Mouse (Mus musculus): ENCODE measurements at regions not wholly inside any gene's neighbourhood (a gene's known extent, or its start where the extent isn't known, plus 50 kb on each side); places are given as distances from the start of the nearest gene placed in this dataset.
A peak's percentile ranks its signal among the peaks of the same experiment; 100 is the strongest.

DNA sequence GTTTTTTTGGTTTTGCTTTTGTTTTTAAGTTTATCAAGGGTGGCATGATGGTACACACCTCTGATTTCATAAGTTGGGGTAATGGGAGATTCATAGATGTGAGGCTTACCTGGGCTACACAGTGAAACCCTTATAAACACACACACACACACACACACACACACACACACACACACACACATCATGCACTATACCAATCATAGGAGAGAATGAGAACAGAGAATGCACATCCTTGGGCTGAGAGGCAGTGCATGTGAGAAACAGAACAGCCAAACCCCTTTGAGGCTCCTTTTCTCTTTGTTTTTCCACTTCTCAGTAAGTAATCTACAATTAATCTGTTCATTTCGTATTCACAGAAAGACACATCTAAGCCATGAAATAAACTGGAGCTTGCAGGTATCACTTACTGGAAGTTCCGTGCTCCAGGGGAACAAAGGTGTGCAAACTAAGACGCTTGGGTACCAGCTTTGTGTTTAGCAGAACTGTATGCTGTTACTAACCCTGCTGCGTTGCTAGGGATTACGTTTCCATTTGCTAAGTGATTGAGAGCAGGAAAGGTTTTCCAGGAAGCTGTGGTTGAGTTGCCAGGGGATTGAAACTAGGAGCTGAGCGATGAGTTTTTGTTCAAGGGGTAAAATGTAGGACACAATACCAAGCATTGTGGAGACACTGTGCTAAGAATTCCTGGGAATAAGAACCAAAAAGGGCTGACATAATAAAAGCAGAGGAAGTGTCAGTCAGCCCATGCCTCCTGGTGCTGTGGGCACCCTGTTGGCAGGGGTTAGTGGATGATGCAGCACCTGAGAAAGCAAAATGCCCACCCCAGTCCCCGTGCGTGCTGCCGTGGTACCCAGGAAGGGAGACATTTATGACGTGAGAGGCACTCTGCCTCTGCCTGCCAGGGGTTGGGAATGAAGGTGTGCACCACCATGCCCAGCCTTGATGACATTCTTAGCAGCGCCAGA is 53.0 kb upstream of the Car8 start:
- peak; percentile 55 for DNase-seq
- Histone ChIP-seq H3K4me3 (replicated peaks; ENCODE audit: low read depth, low read length) (no peak overlapping the region), H3K27me3 (ENCODE audit: control insufficient read depth, insufficient read depth, low read length) (no peaks in the 10 kb centered on the region), H3K4me1 (ENCODE audit: control insufficient read depth, insufficient read depth, low read length) (0 out of 2 replicates have a peak, but pooled peaks cover 3% of the 10 kb centered on the region), H3K4me2 (ENCODE audit: low read length) (no peak overlapping the region), H3K27ac (replicated peaks; ENCODE audit: low read depth, low read length) (no peak overlapping the region), H3K9ac (replicated peaks; ENCODE audit: low read length) (no peak overlapping the region), H3K9me3 (ENCODE audit: control insufficient read depth, low read length) (no peaks in the 10 kb centered on the region), H3K36me3 (ENCODE audit: control insufficient read depth, insufficient read depth, low read length) (no peaks in the 10 kb centered on the region)
- no peak for ATAC-seq (ENCODE audit: low FRiP score, low TSS enrichment)
- 50% methylated on average over 11 of the region's 11 CpGs for WGBS

DNA sequence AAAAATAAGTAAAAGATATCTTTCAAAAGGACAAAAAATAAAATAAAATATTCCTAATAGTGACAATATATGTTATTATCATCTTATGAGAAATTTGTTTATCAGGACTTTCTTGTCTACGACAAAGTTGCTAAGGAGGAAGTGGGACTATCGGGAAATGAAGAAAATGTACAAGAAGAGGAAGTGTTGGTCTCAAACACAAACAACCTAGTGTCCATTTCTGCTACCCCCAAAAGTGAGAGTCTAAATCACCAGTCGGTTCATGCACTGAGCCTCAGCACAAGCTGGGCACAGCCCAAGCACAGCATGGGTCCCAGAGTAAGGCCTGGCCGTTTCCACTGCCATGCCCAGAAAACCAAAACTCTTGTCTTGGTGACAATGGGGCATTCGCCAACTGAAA is 51.1 kb upstream of the Car8 start:
- H3K4me1 ChIP-seq (ENCODE audit: control insufficient read depth, insufficient read depth, low read length), result 0 out of 2 replicates have a peak, but pooled peaks cover 3% of the 10 kb centered on the region
- no peak overlapping the region for H3K27ac ChIP-seq (replicated peaks; ENCODE audit: low read depth, low read length)
- H3K9ac ChIP-seq (replicated peaks; ENCODE audit: low read length), result no peak overlapping the region
- no peaks in the 10 kb centered on the region for H3K36me3 ChIP-seq (ENCODE audit: control insufficient read depth, insufficient read depth, low read length)
- no peak overlapping the region for H3K4me2 ChIP-seq (ENCODE audit: low read length)
- DNase-seq (no peak), ATAC-seq (ENCODE audit: low FRiP score, low TSS enrichment) (no peak)
- no peaks in the 10 kb centered on the region for H3K9me3 ChIP-seq (ENCODE audit: control insufficient read depth, low read length)
- no peak overlapping the region for H3K4me3 ChIP-seq (replicated peaks; ENCODE audit: low read depth, low read length)
- no peaks in the 10 kb centered on the region for H3K27me3 ChIP-seq (ENCODE audit: control insufficient read depth, insufficient read depth, low read length)
- WGBS, result 84% methylated on average over 5 of the region's 5 CpGs

All from midbrain, embryonic 14.5 days (tissue).